Mouse (Mus musculus): Measurements from ENCODE around the gene Ralgapa2. TPM values are rescaled to one million over a fixed set of nuclear protein-coding genes. Genes with fewer than 3 reads are reported as not detected.
A peak's percentile ranks its signal among the peaks of the same experiment; 100 is the strongest.

Ralgapa2 gene
- polyA plus RNA-seq, 1 experiment from 2014 or later = 9.9 TPM

DNA sequence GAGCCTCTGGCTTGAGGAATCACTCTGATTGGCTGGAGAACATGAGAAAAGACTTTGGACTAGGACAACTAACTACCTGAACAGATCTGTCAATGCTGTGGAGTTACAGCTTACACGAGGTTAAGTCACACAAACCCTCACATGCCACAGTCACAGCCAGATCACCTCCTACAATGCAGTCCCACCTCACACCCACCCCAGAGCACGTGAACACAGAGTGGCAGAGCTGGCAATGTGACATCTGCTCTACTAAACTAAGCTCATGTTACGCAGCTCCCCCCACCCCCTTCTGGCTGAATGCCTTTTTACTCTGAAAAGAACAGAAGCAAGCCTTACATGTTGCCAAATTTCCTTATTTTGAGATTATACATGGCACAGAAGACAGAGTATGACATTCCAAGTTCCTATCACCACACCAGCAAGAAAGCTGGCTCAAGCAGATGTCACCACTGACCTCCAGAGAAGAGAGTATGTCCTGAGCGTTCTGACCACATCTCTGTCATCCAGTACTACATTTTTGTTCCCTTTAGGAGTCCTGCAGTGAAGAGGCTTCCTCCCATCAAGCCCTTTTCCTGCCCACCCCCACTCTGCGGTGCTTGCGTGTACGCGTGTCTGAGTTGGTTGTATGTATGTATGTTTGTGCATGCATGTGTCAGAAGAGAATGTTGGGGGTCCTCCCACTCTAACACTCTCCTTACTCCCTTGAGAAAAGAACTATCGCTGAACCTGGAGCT lies 9.4 kb downstream of the Ralgapa2 start:
- peak; percentile 64; the same call in 1 of the 2 replicates for ATAC-seq
- WGBS = 68% methylated on average over 9 of the region's 9 CpGs
- H3K36me3 ChIP-seq (ENCODE audit: control insufficient read depth, insufficient read depth, low read length) = no peaks in the 10 kb centered on the region

DNA sequence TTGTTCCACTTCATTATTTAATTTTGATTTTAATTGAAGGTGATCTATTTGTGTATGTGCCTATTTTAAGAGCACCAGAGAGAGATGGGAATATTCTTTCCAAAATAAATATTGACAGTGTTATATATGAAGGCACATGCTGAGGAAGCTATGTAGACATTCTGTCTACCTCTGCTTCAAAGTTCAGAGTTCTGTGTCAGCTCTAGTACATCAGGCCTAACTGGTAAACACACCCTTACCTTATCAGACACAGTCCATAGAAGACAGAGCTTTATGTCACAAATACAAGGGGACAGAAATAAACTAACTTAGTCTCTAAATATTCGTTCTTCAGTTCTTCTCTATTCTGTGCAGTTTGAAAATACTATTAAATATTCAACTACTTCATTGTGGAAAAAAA lies 12.1 kb downstream of the Ralgapa2 start:
- Histone ChIP-seq H3K27ac (ENCODE audit: low read depth, low read length) (no peak overlapping the region), H3K36me3 (ENCODE audit: control insufficient read depth, insufficient read depth, low read length) (no peaks in the 10 kb centered on the region), H3K27me3 (replicated peaks; ENCODE audit: control insufficient read depth, insufficient read depth, low read length) (no peaks in the 10 kb centered on the region), H3K9ac (ENCODE audit: low read depth, low read length) (no peak overlapping the region), H3K4me2 (ENCODE audit: low read length) (no peak overlapping the region), H3K9me3 (ENCODE audit: control insufficient read depth, low read length) (no peaks in the 10 kb centered on the region), H3K4me3 (ENCODE audit: low read length) (no peak overlapping the region), H3K4me1 (ENCODE audit: control insufficient read depth, insufficient read depth, low read depth, low read length) (peaks cover 5% of the 10 kb centered on the region)
- ATAC-seq = no peak
- 91% methylated on average over 1 of the region's 1 CpGs for WGBS

More for the DNA sequence above, 9.4 kb downstream of the Ralgapa2 start:
- Histone ChIP-seq H3K4me3 (ENCODE audit: low read length) (no peak overlapping the region), H3K4me1 (ENCODE audit: control insufficient read depth, insufficient read depth, low read depth, low read length) (peaks cover 5% of the 10 kb centered on the region), H3K27me3 (replicated peaks; ENCODE audit: control insufficient read depth, insufficient read depth, low read length) (no peaks in the 10 kb centered on the region), H3K27ac (ENCODE audit: low read depth, low read length) (no peak overlapping the region), H3K9ac (ENCODE audit: low read depth, low read length) (no peak overlapping the region), H3K9me3 (ENCODE audit: control insufficient read depth, low read length) (no peaks in the 10 kb centered on the region), H3K4me2 (ENCODE audit: low read length) (no peak overlapping the region)

DNA sequence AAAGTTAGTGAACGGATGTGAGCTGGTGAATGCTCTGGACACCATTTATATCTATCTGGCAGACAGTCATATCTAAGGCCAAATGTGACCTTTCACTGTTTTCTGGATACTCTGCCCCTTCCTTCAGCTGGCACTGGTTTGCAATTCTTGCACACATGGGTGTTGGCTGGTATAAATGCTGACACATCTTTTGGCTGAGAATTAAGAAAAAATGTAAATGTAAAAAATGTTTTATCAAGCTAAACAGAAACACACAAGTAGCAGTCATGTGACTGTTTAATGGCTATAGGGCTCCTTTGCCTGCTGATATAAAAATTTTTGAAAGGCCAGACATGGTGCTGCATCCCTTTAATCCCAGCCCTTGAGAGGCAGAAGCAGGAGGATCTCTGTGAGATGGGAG lies 13.0 kb downstream of the Ralgapa2 start:
- no peak overlapping the region for H3K27ac ChIP-seq (ENCODE audit: low read depth, low read length)
- no peak overlapping the region for H3K4me3 ChIP-seq (ENCODE audit: low read length)
- no peaks in the 10 kb centered on the region for H3K36me3 ChIP-seq (ENCODE audit: control insufficient read depth, insufficient read depth, low read length)
- no peaks in the 10 kb centered on the region for H3K27me3 ChIP-seq (replicated peaks; ENCODE audit: control insufficient read depth, insufficient read depth, low read length)
- WGBS = 100% methylated on average over 1 of the region's 1 CpGs
- H3K9me3 ChIP-seq (ENCODE audit: control insufficient read depth, low read length) = no peaks in the 10 kb centered on the region
- H3K9ac ChIP-seq (ENCODE audit: low read depth, low read length) = no peak overlapping the region
- no peak for ATAC-seq
- no peak overlapping the region for H3K4me2 ChIP-seq (ENCODE audit: low read length)
- peaks cover 5% of the 10 kb centered on the region for H3K4me1 ChIP-seq (ENCODE audit: control insufficient read depth, insufficient read depth, low read depth, low read length)

DNA sequence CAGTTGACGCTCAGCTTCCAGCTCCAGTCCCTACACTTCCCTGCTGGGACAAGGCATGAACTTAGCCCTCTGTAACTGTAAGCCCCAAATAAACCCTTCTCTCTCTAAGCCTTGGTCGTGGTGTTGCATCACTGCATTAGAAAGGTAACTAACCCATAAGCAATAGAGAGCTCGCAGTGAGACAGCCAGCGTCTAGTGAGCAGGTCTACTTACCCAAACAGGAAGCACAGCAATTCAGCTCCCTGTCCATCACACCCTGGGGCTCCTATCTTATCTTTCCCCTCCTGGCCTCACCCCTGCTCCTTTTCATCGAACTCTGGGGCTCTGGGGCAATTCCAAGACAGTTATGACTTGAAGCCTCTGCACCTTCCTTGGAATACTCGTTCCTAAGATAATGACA lies 13.8 kb downstream of the Ralgapa2 start:
- no peaks in the 10 kb centered on the region for H3K9me3 ChIP-seq (ENCODE audit: control insufficient read depth, low read length)
- no peak overlapping the region for H3K27ac ChIP-seq (ENCODE audit: low read depth, low read length)
- H3K4me1 ChIP-seq (ENCODE audit: control insufficient read depth, insufficient read depth, low read depth, low read length) = peaks cover 5% of the 10 kb centered on the region
- H3K4me3 ChIP-seq (ENCODE audit: low read length) = no peak overlapping the region
- no peaks in the 10 kb centered on the region for H3K36me3 ChIP-seq (ENCODE audit: control insufficient read depth, insufficient read depth, low read length)
- H3K4me2 ChIP-seq (ENCODE audit: low read length) = no peak overlapping the region
- no peak overlapping the region for H3K9ac ChIP-seq (ENCODE audit: low read depth, low read length)
- WGBS = 85% methylated on average over 6 of the region's 6 CpGs
- H3K27me3 ChIP-seq (replicated peaks; ENCODE audit: control insufficient read depth, insufficient read depth, low read length) = no peaks in the 10 kb centered on the region
- no peak for ATAC-seq

DNA sequence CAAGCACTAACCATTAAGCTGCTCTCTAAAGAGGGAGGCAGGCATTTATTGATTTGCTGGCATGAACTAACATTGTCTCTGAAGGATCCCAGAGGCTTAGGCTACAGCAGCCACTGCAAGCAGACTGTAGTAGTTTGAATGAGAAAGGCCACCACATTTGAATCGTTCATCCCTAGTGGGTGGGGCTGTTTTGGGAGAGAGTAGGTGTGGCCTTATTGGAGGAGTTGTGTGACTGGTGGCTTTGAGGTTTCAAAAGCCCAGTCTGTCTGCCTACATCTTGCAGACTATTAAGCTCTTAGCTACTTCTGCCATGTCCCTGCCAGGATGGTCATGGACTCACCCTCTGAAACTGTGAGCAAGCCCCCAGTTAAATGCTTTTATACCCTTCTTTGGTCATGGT lies 15.1 kb downstream of the Ralgapa2 start:
- no peak overlapping the region for H3K27ac ChIP-seq (ENCODE audit: low read depth, low read length)
- no peak overlapping the region for H3K4me2 ChIP-seq (ENCODE audit: low read length)
- no peaks in the 10 kb centered on the region for H3K36me3 ChIP-seq (ENCODE audit: control insufficient read depth, insufficient read depth, low read length)
- WGBS = 11% methylated on average over 1 of the region's 1 CpGs
- no peaks in the 10 kb centered on the region for H3K27me3 ChIP-seq (replicated peaks; ENCODE audit: control insufficient read depth, insufficient read depth, low read length)
- no peak overlapping the region for H3K4me3 ChIP-seq (ENCODE audit: low read length)
- H3K9me3 ChIP-seq (ENCODE audit: control insufficient read depth, low read length) = no peaks in the 10 kb centered on the region
- no peak for ATAC-seq
- H3K9ac ChIP-seq (ENCODE audit: low read depth, low read length) = no peak overlapping the region
- H3K4me1 ChIP-seq (ENCODE audit: control insufficient read depth, insufficient read depth, low read depth, low read length) = no peaks in the 10 kb centered on the region

DNA sequence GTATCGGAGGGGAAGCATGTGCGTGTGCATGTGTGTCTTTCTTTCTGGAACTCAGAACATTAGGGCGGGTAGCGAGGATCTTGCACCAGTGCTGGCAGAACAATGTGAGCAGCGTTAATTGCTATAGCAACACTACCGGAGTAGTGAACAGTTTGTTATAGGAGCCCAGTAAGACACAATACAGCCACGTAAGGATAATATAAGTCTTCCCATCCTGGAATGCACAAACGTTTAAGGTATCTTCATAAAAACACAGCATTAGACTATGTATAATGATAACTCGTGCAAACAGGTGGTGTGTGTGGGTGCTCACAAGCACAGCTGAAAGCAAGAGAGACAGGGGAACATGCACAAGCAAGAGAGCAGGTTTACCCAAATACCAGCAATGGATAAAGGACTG lies 16.4 kb downstream of the Ralgapa2 start:
- Histone ChIP-seq H3K36me3 (ENCODE audit: control insufficient read depth, insufficient read depth, low read length) (no peaks in the 10 kb centered on the region), H3K4me1 (ENCODE audit: control insufficient read depth, insufficient read depth, low read depth, low read length) (no peaks in the 10 kb centered on the region), H3K27ac (ENCODE audit: low read depth, low read length) (no peak overlapping the region), H3K4me2 (ENCODE audit: low read length) (no peak overlapping the region), H3K4me3 (ENCODE audit: low read length) (no peak overlapping the region), H3K9me3 (ENCODE audit: control insufficient read depth, low read length) (no peaks in the 10 kb centered on the region), H3K27me3 (replicated peaks; ENCODE audit: control insufficient read depth, insufficient read depth, low read length) (no peaks in the 10 kb centered on the region), H3K9ac (ENCODE audit: low read depth, low read length) (no peak overlapping the region)
- WGBS = 76% methylated on average over 9 of the region's 9 CpGs
- ATAC-seq = no peak

DNA sequence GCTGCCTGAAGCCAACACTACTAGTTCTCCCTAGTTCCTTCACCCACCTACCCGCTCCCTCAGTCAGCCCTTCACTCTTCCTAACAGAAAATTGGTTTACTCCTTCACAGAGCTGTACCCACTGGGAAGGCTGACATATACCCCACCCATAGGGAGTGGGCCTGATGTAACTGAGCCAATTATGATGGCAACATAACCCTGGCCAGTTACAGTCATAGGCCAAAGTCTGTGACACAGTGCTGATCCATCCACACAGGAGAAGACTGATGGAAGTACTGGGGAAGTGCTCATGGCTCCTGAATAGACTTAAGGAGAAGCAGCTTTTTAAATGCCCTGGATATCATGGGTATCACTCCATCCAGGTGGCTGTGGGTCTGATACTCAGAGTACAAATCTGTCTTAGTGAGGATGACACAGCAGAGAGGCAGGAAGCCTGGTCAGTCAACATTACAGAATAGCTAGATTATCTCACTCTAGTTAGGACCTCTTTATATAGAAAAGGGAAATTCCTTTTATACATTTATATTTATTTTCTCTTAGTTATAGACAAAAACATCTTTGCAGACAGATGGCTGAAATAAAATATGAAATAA lies 18.7 kb downstream of the Ralgapa2 start:
- WGBS = 93% methylated on average over 1 of the region's 1 CpGs
- no peak for ATAC-seq
- Histone ChIP-seq H3K27me3 (replicated peaks; ENCODE audit: control insufficient read depth, insufficient read depth, low read length) (no peaks in the 10 kb centered on the region), H3K4me2 (ENCODE audit: low read length) (no peak overlapping the region), H3K4me3 (ENCODE audit: low read length) (no peak overlapping the region), H3K36me3 (ENCODE audit: control insufficient read depth, insufficient read depth, low read length) (no peaks in the 10 kb centered on the region), H3K27ac (ENCODE audit: low read depth, low read length) (no peak overlapping the region), H3K4me1 (ENCODE audit: control insufficient read depth, insufficient read depth, low read depth, low read length) (no peaks in the 10 kb centered on the region), H3K9me3 (ENCODE audit: control insufficient read depth, low read length) (no peaks in the 10 kb centered on the region), H3K9ac (ENCODE audit: low read depth, low read length) (no peak overlapping the region)

DNA sequence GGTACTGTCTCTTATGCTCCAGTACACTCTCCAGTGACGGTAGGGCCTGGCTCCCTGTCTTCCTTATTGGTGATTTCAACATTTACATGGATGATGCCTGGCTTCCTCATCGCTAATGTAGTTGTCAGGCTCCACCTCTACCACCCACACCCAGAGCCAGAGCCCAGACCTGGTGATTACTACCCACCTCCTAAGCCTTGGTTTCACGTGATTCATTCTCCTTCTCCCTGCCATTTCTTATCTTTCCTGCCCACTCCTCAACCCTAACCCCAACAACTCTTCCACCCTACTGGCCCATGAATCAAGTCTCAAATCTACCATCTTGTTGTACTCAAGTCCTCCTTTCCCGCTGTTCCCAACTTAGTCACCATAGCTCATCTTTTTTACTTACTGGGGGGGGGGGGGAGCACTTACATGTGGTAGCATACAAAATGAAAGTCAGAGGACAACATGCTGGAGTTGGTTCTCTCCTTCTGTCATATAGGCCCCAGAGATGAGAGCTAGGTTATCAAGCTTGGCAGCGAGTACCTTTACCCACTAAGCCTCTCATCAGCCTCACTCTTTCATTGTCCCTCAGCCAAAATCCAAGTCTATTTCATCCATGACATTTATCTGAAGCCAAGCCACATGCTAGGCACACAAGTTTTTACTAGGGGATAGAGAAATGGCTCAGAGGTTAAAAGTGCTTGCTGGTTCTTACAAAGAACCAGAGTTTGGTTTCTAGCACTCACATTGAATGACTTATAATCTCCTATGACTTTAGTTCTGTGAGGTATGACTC lies 20.1 kb downstream of the Ralgapa2 start:
- Histone ChIP-seq H3K9ac (ENCODE audit: low read depth, low read length) (no peak overlapping the region), H3K27ac (ENCODE audit: low read depth, low read length) (no peak overlapping the region), H3K9me3 (ENCODE audit: control insufficient read depth, low read length) (no peaks in the 10 kb centered on the region), H3K4me1 (ENCODE audit: control insufficient read depth, insufficient read depth, low read depth, low read length) (no peaks in the 10 kb centered on the region), H3K4me2 (ENCODE audit: low read length) (no peak overlapping the region), H3K4me3 (ENCODE audit: low read length) (no peak overlapping the region), H3K36me3 (ENCODE audit: control insufficient read depth, insufficient read depth, low read length) (no peaks in the 10 kb centered on the region), H3K27me3 (replicated peaks; ENCODE audit: control insufficient read depth, insufficient read depth, low read length) (no peaks in the 10 kb centered on the region)
- 98% methylated on average over 5 of the region's 5 CpGs for WGBS
- no peak for ATAC-seq

DNA sequence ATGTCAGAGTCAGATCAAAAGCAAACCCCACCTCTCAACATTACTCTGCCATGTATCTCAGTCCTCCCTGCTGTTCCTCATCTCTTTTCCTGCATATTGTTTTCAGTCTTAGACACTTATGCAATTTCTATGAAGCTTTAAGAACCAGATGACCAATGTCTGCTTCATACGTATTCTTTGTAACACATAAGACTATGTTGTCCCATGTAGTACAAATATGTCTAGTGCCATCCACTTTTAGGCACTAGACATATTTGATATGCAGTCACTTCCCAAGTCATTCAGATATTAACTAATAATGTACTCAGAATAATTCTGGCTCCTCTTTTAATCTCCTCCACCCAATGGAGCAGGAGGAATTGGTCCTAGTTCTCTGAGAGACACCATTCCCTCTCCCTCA lies 21.2 kb downstream of the Ralgapa2 start:
- WGBS = 100% methylated on average over 1 of the region's 1 CpGs
- Histone ChIP-seq H3K27ac (ENCODE audit: low read depth, low read length) (no peak overlapping the region), H3K36me3 (ENCODE audit: control insufficient read depth, insufficient read depth, low read length) (no peaks in the 10 kb centered on the region), H3K9ac (ENCODE audit: low read depth, low read length) (no peak overlapping the region), H3K4me2 (ENCODE audit: low read length) (no peak overlapping the region), H3K4me3 (ENCODE audit: low read length) (no peak overlapping the region), H3K4me1 (ENCODE audit: control insufficient read depth, insufficient read depth, low read depth, low read length) (no peaks in the 10 kb centered on the region), H3K9me3 (ENCODE audit: control insufficient read depth, low read length) (no peaks in the 10 kb centered on the region), H3K27me3 (replicated peaks; ENCODE audit: control insufficient read depth, insufficient read depth, low read length) (no peaks in the 10 kb centered on the region)
- ATAC-seq = no peak
